Mouse (Mus musculus): ENCODE data around the gene Dlat. TPM values are rescaled to one million over a fixed set of nuclear protein-coding genes. Genes with fewer than 3 reads are reported as not detected.

Dlat gene
- polyA plus RNA-seq (2016; fragmentation: Nextera tagmentation; extraction: Ambion mirVana): 57.5 and 58.6 TPM in 2 replicates

- WGBS: under 1% methylated on average over 63 of the region's 63 CpGs
- Histone ChIP-seq H3K36me3 (peaks cover 32% of the 10 kb centered on the region), H3K4me3 (peak within 1 kb of the TSS; percentile 96), H3K27ac (replicated peaks) (peak within 1 kb of the TSS; percentile 94), H3K9me3 (replicated peaks) (no peaks in the 10 kb centered on the region), H3K27me3 (ENCODE audit: low read depth, poor library complexity, severe bottlenecking) (no peaks in the 10 kb centered on the region), H3K4me1 (peaks cover 23% of the 10 kb centered on the region)
- peak; percentile 91 for DNase-seq (ENCODE audit: low spot score)
Observed at GRCm38 (mm10) chr9:50659392-50660217, at the start of gene Dlat. TSS of gene Dlat (minus strand) at chr9:50659780.

- 34% methylated on average over 2 of the region's 2 CpGs for WGBS
- H3K4me3 ChIP-seq: no peak overlapping the region
- no peaks in the 10 kb centered on the region for H3K9me3 ChIP-seq (replicated peaks)
- peak; percentile 33 for DNase-seq (ENCODE audit: low spot score)
- peaks cover 9% of the 10 kb centered on the region for H3K36me3 ChIP-seq
- H3K27ac ChIP-seq (replicated peaks): no peak overlapping the region
- no peaks in the 10 kb centered on the region for H3K27me3 ChIP-seq (ENCODE audit: low read depth, poor library complexity, severe bottlenecking)
- H3K4me1 ChIP-seq: peaks cover 7% of the 10 kb centered on the region
Observed at GRCm38 (mm10) chr9:50709108-50709507, 49.5 kb upstream of the Dlat start.

- peaks cover 7% of the 10 kb centered on the region for H3K4me1 ChIP-seq
- no peak overlapping the region for H3K4me3 ChIP-seq
- DNase-seq (ENCODE audit: low spot score): no peak
- WGBS: 50% methylated on average over 6 of the region's 6 CpGs
- peaks cover 25% of the 10 kb centered on the region for H3K27me3 ChIP-seq (ENCODE audit: low read depth, poor library complexity, severe bottlenecking)
- peaks cover 11% of the 10 kb centered on the region for H3K36me3 ChIP-seq
- no peak overlapping the region for H3K27ac ChIP-seq (replicated peaks)
- H3K9me3 ChIP-seq (replicated peaks): no peaks in the 10 kb centered on the region
Observed at GRCm38 (mm10) chr9:50704907-50705306, 45.3 kb upstream of the Dlat start.

- no peak for DNase-seq (ENCODE audit: low spot score)
- H3K36me3 ChIP-seq: peaks cover 11% of the 10 kb centered on the region
- 70% methylated on average over 11 of the region's 11 CpGs for WGBS
Observed at GRCm38 (mm10) chr9:50700921-50701691, 41.5 kb upstream of the Dlat start.

GRCm38 (mm10) chr9:50698418-50699409 is 39.1 kb upstream of the Dlat start:
- peak; percentile 58 for DNase-seq (ENCODE audit: low spot score)
- H3K27me3 ChIP-seq (ENCODE audit: low read depth, poor library complexity, severe bottlenecking): peaks cover 50% of the 10 kb centered on the region
- peaks cover 16% of the 10 kb centered on the region for H3K36me3 ChIP-seq
- H3K4me3 ChIP-seq: peak overlapping the region; percentile 72
- no peaks in the 10 kb centered on the region for H3K9me3 ChIP-seq (replicated peaks)
- peaks cover 44% of the 10 kb centered on the region for H3K4me1 ChIP-seq
- WGBS: under 1% methylated on average over 70 of the region's 70 CpGs
- H3K27ac ChIP-seq (replicated peaks): peak overlapping the region; percentile 79

More at GRCm38 (mm10) chr9:50700921-50701691, 41.5 kb upstream of the Dlat start:
- Histone ChIP-seq H3K9me3 (replicated peaks) (no peaks in the 10 kb centered on the region), H3K27me3 (ENCODE audit: low read depth, poor library complexity, severe bottlenecking) (peaks cover 35% of the 10 kb centered on the region), H3K4me3 (no peak overlapping the region), H3K27ac (replicated peaks) (no peak overlapping the region), H3K4me1 (peaks cover 41% of the 10 kb centered on the region)

- Histone ChIP-seq H3K4me3 (peak overlapping the region; percentile 72), H3K36me3 (peaks cover 14% of the 10 kb centered on the region), H3K27ac (replicated peaks) (peak overlapping the region; percentile 86), H3K4me1 (peaks cover 54% of the 10 kb centered on the region), H3K27me3 (ENCODE audit: low read depth, poor library complexity, severe bottlenecking) (peaks cover 54% of the 10 kb centered on the region), H3K9me3 (replicated peaks) (no peaks in the 10 kb centered on the region)
- DNase-seq (ENCODE audit: low spot score): peak; percentile 70
- WGBS: under 1% methylated on average over 12 of the region's 12 CpGs
Observed at GRCm38 (mm10) chr9:50697706-50698041, 38.1 kb upstream of the Dlat start.

GRCm38 (mm10) chr9:50696851-50697705 is 37.5 kb upstream of the Dlat start:
- DNase-seq (ENCODE audit: low spot score): peak; percentile 67
- H3K27ac ChIP-seq (replicated peaks): peak overlapping the region; percentile 86
- H3K36me3 ChIP-seq: peaks cover 14% of the 10 kb centered on the region
- peaks cover 54% of the 10 kb centered on the region for H3K27me3 ChIP-seq (ENCODE audit: low read depth, poor library complexity, severe bottlenecking)
- WGBS: 27% methylated on average over 12 of the region's 12 CpGs
- peaks cover 60% of the 10 kb centered on the region for H3K4me1 ChIP-seq
- peak overlapping the region; percentile 72 for H3K4me3 ChIP-seq
- H3K9me3 ChIP-seq (replicated peaks): no peaks in the 10 kb centered on the region

- peaks cover 35% of the 10 kb centered on the region for H3K27me3 ChIP-seq (ENCODE audit: low read depth, poor library complexity, severe bottlenecking)
- no peak overlapping the region for H3K4me3 ChIP-seq
- 85% methylated on average over 6 of the region's 6 CpGs for WGBS
- peaks cover 63% of the 10 kb centered on the region for H3K4me1 ChIP-seq
- peaks cover 6% of the 10 kb centered on the region; the same call in 1 of the 2 replicates for H3K36me3 ChIP-seq
- H3K9me3 ChIP-seq (replicated peaks): no peaks in the 10 kb centered on the region
- H3K27ac ChIP-seq (replicated peaks): no peak overlapping the region
- no peak for DNase-seq (ENCODE audit: low spot score)
Observed at GRCm38 (mm10) chr9:50695153-50695552, 35.6 kb upstream of the Dlat start.

GRCm38 (mm10) chr9:50693631-50694030 is 34.1 kb upstream of the Dlat start:
- Histone ChIP-seq H3K27me3 (ENCODE audit: low read depth, poor library complexity, severe bottlenecking) (peaks cover 22% of the 10 kb centered on the region), H3K4me1 (peaks cover 53% of the 10 kb centered on the region), H3K9me3 (replicated peaks) (no peaks in the 10 kb centered on the region), H3K27ac (replicated peaks) (no peak overlapping the region), H3K36me3 (peaks cover 14% of the 10 kb centered on the region), H3K4me3 (no peak overlapping the region)
- WGBS: 20% methylated on average over 10 of the region's 10 CpGs
- DNase-seq (ENCODE audit: low spot score): peak; percentile 41

GRCm38 (mm10) chr9:50692626-50693580 is 33.3 kb upstream of the Dlat start:
- peak overlapping the region; percentile 74 for H3K27ac ChIP-seq (replicated peaks)
- peak overlapping the region; percentile 30; the same call in 1 of the 2 replicates for H3K4me3 ChIP-seq
- peaks cover 18% of the 10 kb centered on the region for H3K36me3 ChIP-seq
- H3K27me3 ChIP-seq (ENCODE audit: low read depth, poor library complexity, severe bottlenecking): peaks cover 22% of the 10 kb centered on the region
- H3K4me1 ChIP-seq: peaks cover 46% of the 10 kb centered on the region
- WGBS: 19% methylated on average over 13 of the region's 13 CpGs
- no peaks in the 10 kb centered on the region for H3K9me3 ChIP-seq (replicated peaks)
- peak; percentile 31 for DNase-seq (ENCODE audit: low spot score)

Data from midbrain, embryonic 10.5 days (tissue).